Mouse (Mus musculus): ENCODE results near the gene Nrp1. TPM values are rescaled to one million over a fixed set of nuclear protein-coding genes. Genes with fewer than 3 reads are reported as not detected.

The Nrp1 gene
- total and polyA plus RNA-seq, 3 experiments: 7.3 to 14.7 (median 11.9) TPM

GRCm38 (mm10) chr8:128457277-128457676, 98.9 kb downstream of the Nrp1 start:
- Histone ChIP-seq H3K4me2 (ENCODE audit: insufficient read depth, low read depth, poor library complexity, severe bottlenecking) (no peak overlapping the region), H3K9ac (ENCODE audit: insufficient read depth, low read depth) (no peak overlapping the region), H3K79me2 (replicated peaks; ENCODE audit: control insufficient read depth, extremely low read depth, insufficient read depth, poor library complexity, severe bottlenecking) (no peaks in the 10 kb centered on the region), H3K27ac (ENCODE audit: insufficient read depth, low read depth) (no peak overlapping the region), H3K4me3 (replicated peaks in 1 of 3; ENCODE audit: low read depth in 2 of 3, low read length in 2 of 3, poor library complexity in 1 of 3) (no peak overlapping the region), H3K4me1 (ENCODE audit: control insufficient read depth in 1 of 2, insufficient read depth in 2 of 2) (peaks cover 0 to 12% of the 10 kb centered on the region in 2 experiments; a peak in 1 of 4 replicates), H3K27me3 (replicated peaks) (no peaks in the 10 kb centered on the region), H3K9me3 (replicated peaks; ENCODE audit: low read length) (no peaks in the 10 kb centered on the region), H3K36me3 (replicated peaks in 1 of 2; ENCODE audit: control insufficient read depth in 1 of 2, insufficient read depth in 1 of 2, low read length in 1 of 2) (peaks cover 2 to 33% of the 10 kb centered on the region in 2 experiments)
- DNase-seq (ENCODE audit: extremely low read depth): no peak
- TF ChIP-seq RCOR1 (conservative IDR thresholded peaks at IDR 0.05; ENCODE audit: low read depth, low read length): no peak
- in situ Hi-C loops (cut with MboI; ENCODE audit: low pct_ligation_motif_present, low pct_unique_long_range_greater_than_20kb, low sequenced_read_pairs) (no loop called here), dilution Hi-C loops (cut with MboI; ENCODE audit: extremely low pct_ligation_motif_present, extremely low pct_unique_long_range_greater_than_20kb, low sequenced_read_pairs) (no loop called here)

DNA sequence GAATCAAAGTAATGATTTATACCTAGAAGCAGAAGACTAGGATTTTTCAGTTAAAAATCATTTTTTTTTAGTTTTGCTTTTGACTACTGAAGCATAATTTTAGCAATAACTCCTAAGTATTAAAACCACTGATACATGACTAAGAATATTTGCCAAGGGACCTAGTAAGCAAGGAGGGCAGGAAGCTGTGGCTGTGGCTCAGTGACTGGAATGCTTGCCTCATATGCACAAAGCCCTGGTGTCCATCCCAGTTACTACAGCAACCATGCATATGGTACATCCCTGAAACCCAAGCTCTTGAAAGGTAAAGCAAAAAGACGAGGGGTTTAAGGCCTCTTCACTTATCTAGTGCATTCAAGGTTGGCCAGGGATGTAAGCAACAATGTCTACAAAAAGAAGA, 101.3 kb downstream of the Nrp1 start:
- dilution Hi-C loops (cut with MboI; ENCODE audit: extremely low pct_ligation_motif_present, extremely low pct_unique_long_range_greater_than_20kb, low sequenced_read_pairs): no loop called here
- Histone ChIP-seq H3K36me3 (replicated peaks in 1 of 2; ENCODE audit: control insufficient read depth in 1 of 2, insufficient read depth in 1 of 2, low read length in 1 of 2) (peaks cover 2 to 33% of the 10 kb centered on the region in 2 experiments), H3K4me2 (ENCODE audit: insufficient read depth, low read depth, poor library complexity, severe bottlenecking) (no peak overlapping the region), H3K79me2 (replicated peaks; ENCODE audit: control insufficient read depth, extremely low read depth, insufficient read depth, poor library complexity, severe bottlenecking) (no peaks in the 10 kb centered on the region), H3K9ac (ENCODE audit: insufficient read depth, low read depth) (no peak overlapping the region), H3K4me1 (ENCODE audit: control insufficient read depth in 1 of 2, insufficient read depth in 2 of 2) (peaks cover 4 to 26% of the 10 kb centered on the region in 2 experiments; a peak in 3 of 4 replicates), H3K27ac (ENCODE audit: insufficient read depth, low read depth) (no peak overlapping the region), H3K9me3 (replicated peaks; ENCODE audit: low read length) (no peaks in the 10 kb centered on the region), H3K4me3 (replicated peaks in 1 of 3; ENCODE audit: low read depth in 2 of 3, low read length in 2 of 3, poor library complexity in 1 of 3) (no peak overlapping the region), H3K27me3 (replicated peaks) (no peaks in the 10 kb centered on the region)
- no peak for DNase-seq (ENCODE audit: extremely low read depth)
- in situ Hi-C loops (cut with MboI; ENCODE audit: low pct_ligation_motif_present, low pct_unique_long_range_greater_than_20kb, low sequenced_read_pairs): no loop called here
- no peak for TF ChIP-seq MEF2A (IDR thresholded peaks at IDR 0.05; ENCODE audit: borderline replicate concordance, low read depth, low read length)
- no peak for TF ChIP-seq KAT2A (IDR thresholded peaks at IDR 0.05; ENCODE audit: insufficient replicate concordance, low read length)
- TF ChIP-seq POLR2A (IDR thresholded peaks at IDR 0.05; ENCODE audit: low read depth, low read length): no peak
- no peak for TF ChIP-seq UBTF (IDR thresholded peaks at IDR 0.05; ENCODE audit: low read depth, low read length)
- TF ChIP-seq ZC3H11A (IDR thresholded peaks at IDR 0.05; ENCODE audit: low read depth, low read length): no peak
- no peak for TF ChIP-seq NRF1 (IDR thresholded peaks at IDR 0.05; ENCODE audit: low read depth, low read length)
- TF ChIP-seq SMC3 (IDR thresholded peaks at IDR 0.05; ENCODE audit: low read depth, low read length): no peak
- no peak for TF ChIP-seq MAX (IDR thresholded peaks at IDR 0.05; ENCODE audit: low read length)
- TF ChIP-seq EP300 (IDR thresholded peaks at IDR 0.05; ENCODE audit: low read length): no peak
- no peak for TF ChIP-seq RCOR1 (conservative IDR thresholded peaks at IDR 0.05; ENCODE audit: low read depth, low read length)
- TF ChIP-seq JUND (conservative IDR thresholded peaks at IDR 0.05; ENCODE audit: low read depth, low read length): no peak
- TF ChIP-seq MYC (IDR thresholded peaks at IDR 0.05; ENCODE audit: low read depth, low read length): no peak
- no peak for TF ChIP-seq CHD2 (IDR thresholded peaks at IDR 0.05; ENCODE audit: low read length)
- TF ChIP-seq ZMIZ1 (IDR thresholded peaks at IDR 0.05; ENCODE audit: low read depth, low read length): no peak

DNA sequence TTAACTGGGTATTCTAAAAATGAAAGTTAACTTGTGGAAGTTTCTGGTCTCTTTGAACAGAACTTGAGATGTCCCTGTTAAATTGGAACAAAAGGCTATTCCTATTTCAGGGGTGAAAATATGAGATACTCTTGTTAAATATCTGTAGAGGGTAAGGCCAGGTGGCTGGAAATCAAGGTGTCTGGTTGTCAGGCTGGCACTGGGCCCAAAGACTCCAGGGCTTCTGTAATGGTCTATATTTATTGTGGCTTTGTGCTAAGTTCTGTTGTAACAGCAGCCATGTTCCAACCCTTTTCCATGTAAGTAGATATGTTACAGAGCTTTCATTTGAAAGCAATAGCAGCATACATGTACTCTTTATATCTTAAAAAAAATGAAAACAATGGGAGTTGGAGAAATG, 103.3 kb downstream of the Nrp1 start:
- H3K27ac ChIP-seq (ENCODE audit: insufficient read depth, low read depth): no peak overlapping the region
- no peak overlapping the region for H3K4me3 ChIP-seq (replicated peaks in 1 of 3; ENCODE audit: low read depth in 2 of 3, low read length in 2 of 3, poor library complexity in 1 of 3)
- no peaks in the 10 kb centered on the region for H3K79me2 ChIP-seq (replicated peaks; ENCODE audit: control insufficient read depth, extremely low read depth, insufficient read depth, poor library complexity, severe bottlenecking)
- H3K9ac ChIP-seq (ENCODE audit: insufficient read depth, low read depth): no peak overlapping the region
- H3K36me3 ChIP-seq (replicated peaks in 1 of 2; ENCODE audit: control insufficient read depth in 1 of 2, insufficient read depth in 1 of 2, low read length in 1 of 2): peaks cover 2 to 31% of the 10 kb centered on the region in 2 experiments
- H3K4me1 ChIP-seq (ENCODE audit: control insufficient read depth in 1 of 2, insufficient read depth in 2 of 2): peaks cover 4 to 37% of the 10 kb centered on the region in 2 experiments; a peak in 3 of 4 replicates
- no peak overlapping the region for H3K4me2 ChIP-seq (ENCODE audit: insufficient read depth, low read depth, poor library complexity, severe bottlenecking)
- dilution Hi-C loops (cut with MboI; ENCODE audit: extremely low pct_ligation_motif_present, extremely low pct_unique_long_range_greater_than_20kb, low sequenced_read_pairs): no loop called here
- TF ChIP-seq NRF1 (IDR thresholded peaks at IDR 0.05; ENCODE audit: low read depth, low read length) (no peak), BHLHE40 (IDR thresholded peaks at IDR 0.05; ENCODE audit: low read depth, low read length) (no peak; the same call in 1 of the 2 replicates), GABPA (IDR thresholded peaks at IDR 0.05; ENCODE audit: insufficient replicate concordance, low read depth, low read length) (no peak), SIN3A (IDR thresholded peaks at IDR 0.05; ENCODE audit: low read length) (no peak), IRF4 (IDR thresholded peaks at IDR 0.05; ENCODE audit: low read depth, low read length) (no peak), ZNF384 (IDR thresholded peaks at IDR 0.05; ENCODE audit: low read depth, low read length) (no peak), POLR2AphosphoS2 (IDR thresholded peaks at IDR 0.05; ENCODE audit: low read depth, low read length) (no peak), USF1 (IDR thresholded peaks at IDR 0.05; ENCODE audit: low read depth, low read length) (no peak), USF2 (conservative IDR thresholded peaks at IDR 0.05; ENCODE audit: low read depth, low read length) (no peak), MEF2A (IDR thresholded peaks at IDR 0.05; ENCODE audit: borderline replicate concordance, low read depth, low read length) (no peak), JUND (conservative IDR thresholded peaks at IDR 0.05; ENCODE audit: low read depth, low read length) (no peak), PAX5 (IDR thresholded peaks at IDR 0.05; ENCODE audit: low read length) (no peak)
- in situ Hi-C loops (cut with MboI; ENCODE audit: low pct_ligation_motif_present, low pct_unique_long_range_greater_than_20kb, low sequenced_read_pairs): no loop called here
- H3K9me3 ChIP-seq (replicated peaks; ENCODE audit: low read length): no peaks in the 10 kb centered on the region
- no peak for DNase-seq (ENCODE audit: extremely low read depth)
- no peaks in the 10 kb centered on the region for H3K27me3 ChIP-seq (replicated peaks)

All from CH12.LX (cell line).